Mouse (Mus musculus): ENCODE data around the gene Rbm38. TPM values are rescaled to one million over a fixed set of nuclear protein-coding genes. Genes with fewer than 3 reads are reported as not detected.

Gene Rbm38
- total RNA-seq, 1 experiment from 2014 or later, result 81.3 TPM

DNA sequence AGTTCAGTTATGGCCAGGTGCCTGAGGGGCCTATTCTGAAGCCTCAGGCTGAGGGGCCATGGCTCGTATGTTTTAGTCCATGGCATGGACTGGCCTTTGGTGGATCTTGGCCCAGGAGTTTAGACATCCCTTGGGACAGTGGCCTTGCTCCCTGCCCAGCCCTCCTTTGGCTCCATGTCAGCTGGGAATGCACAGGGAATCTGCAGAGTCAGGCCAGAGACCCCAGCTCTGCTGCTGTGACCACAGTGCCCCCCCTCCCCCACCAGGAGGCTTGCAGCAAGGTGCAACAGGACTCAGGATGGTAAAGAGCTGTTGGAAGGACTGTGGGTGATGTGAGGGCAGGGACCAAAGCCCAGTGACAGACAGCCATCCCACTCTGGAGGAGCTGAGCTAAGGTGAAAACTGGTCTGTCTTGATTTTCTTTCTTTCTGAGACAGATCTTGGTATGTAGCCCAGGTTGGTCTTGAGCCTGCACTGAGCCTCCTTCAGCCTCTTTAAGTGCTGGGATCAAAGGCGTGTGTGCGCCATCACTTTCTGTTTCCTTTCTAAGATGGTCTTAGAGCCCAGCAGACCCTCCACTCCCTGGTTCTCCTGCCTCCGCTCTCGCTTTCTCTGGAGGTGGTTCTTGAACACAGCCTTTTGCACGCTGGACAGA is 7.0 kb downstream of the Rbm38 start:
- no peak for ATAC-seq (replicated peaks in 1 of 2; ENCODE audit: insufficient read depth in 1 of 2, low FRiP score in 2 of 2, low TSS enrichment in 1 of 2, low read depth in 1 of 2, poor library complexity in 2 of 2, severe bottlenecking in 2 of 2)

DNA sequence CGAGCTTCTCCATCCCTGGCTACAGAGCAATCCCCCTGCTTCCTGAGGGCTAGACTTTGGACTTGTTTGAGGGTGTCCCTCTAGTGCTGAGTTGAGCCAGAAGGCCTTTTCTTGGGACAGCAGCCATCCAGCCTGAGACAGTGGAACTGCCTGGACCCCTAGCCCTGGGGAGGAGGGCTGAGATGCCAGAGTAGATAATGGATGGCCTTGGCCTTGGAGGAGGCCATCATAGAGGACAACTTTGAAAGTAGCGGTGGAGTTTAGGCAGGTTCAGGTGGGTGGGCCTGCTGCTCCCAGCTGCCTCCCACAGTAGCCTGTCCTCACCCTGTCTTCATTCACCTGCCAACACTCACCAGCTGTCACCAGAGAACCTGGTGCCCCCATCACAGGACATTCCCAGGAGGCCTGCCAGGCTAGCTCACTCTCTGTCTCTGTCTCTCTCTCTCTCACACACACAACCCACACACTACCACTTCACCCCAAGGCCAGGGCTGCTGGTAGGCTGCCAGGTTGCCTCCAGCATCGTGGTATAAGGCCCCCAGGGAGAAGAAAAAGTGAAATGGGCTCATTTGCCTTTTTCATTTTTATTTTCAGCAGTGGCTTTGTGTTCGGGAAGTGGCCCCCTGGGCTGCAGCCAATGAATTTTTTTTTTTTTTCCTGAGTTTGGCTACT is 7.7 kb downstream of the Rbm38 start:
- ATAC-seq (replicated peaks in 1 of 2; ENCODE audit: insufficient read depth in 1 of 2, low FRiP score in 2 of 2, low TSS enrichment in 1 of 2, low read depth in 1 of 2, poor library complexity in 2 of 2, severe bottlenecking in 2 of 2), result no peak

DNA sequence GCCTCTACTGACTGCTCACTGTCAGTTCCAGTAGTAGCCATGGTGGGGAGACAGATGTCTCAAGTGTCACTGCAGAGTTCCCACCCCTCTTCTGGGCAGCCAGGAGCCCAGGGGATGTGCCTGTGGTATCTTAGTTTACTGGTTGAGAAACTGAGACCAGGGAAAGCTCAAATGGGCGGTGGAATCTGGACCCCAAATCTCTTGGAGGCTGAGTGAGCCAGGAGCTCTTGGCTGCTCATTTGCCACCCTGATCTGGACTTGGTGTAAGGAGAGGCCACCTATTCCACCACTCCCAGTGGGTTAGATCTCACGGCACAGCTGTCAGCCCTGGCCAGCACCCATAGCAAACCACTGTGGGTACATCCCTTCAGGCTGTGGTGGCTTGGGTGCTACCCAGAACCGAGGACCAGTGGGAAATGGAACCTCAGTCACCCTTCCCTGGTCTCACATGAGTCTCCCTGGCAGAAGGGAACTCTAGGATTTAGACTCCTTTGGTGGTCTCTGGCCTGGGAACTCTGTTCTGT is 8.3 kb downstream of the Rbm38 start:
- 0 out of 4 replicates have a peak, but pooled peaks of 1 of the 2 experiments have one; percentile 7 for ATAC-seq (replicated peaks in 1 of 2; ENCODE audit: insufficient read depth in 1 of 2, low FRiP score in 2 of 2, low TSS enrichment in 1 of 2, low read depth in 1 of 2, poor library complexity in 2 of 2, severe bottlenecking in 2 of 2)

DNA sequence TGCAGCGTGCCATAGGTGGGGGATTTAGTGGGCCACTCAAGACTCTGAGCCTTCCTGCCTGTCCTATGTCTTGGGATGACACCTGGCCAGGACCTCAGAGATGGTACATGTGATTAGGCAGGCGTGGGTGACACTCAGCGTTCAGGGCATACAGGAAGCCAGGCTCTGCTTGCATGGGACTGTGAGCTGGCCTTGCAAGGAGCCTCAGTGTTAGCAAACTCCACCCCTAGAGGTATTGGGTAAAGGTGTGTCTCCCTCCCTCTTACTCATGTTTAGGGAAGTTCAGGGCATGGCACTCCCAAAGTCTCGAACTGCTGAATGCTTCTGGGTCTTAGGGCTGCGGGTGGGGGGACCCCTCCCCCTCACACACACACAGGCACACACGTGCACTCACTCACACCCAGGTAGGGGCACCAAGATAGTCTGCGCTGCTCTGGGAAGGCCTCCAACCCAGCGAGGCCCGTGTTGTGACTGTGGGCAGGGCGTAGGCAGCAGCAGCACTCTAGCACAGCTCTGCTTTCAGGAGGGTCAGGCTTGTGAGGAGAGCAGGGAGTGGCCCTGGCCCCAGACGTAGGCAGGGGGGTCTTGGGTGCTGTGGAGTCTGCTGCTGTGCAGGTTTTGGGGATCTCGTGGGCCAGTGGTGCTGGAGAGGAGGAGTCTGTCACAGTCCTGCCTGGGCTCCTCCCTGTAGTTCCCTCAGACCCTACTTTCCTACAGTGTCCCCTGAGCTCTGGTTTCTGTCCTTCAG is 10.5 kb downstream of the Rbm38 start:
- no peak for ATAC-seq (replicated peaks in 1 of 2; ENCODE audit: insufficient read depth in 1 of 2, low FRiP score in 2 of 2, low TSS enrichment in 1 of 2, low read depth in 1 of 2, poor library complexity in 2 of 2, severe bottlenecking in 2 of 2)

DNA sequence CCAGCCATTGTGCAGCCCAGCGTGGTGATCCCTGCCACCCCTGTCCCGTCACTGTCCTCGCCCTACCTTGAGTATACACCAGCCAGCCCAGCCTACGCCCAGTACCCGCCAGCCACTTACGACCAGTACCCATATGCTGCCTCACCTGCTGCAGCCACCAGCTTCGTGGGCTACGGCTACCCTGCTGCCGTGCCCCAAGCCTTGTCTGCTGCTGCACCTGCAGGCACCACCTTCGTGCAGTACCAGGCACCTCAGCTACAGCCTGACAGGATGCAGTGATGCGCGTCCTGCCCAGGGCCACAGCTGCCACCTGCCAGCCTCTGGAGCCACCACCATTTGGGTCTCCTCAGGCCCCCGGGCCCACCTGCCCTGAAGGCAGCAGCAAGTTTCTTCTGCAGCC is 13.2 kb downstream of the Rbm38 start:
- ATAC-seq (replicated peaks in 1 of 2; ENCODE audit: insufficient read depth in 1 of 2, low FRiP score in 2 of 2, low TSS enrichment in 1 of 2, low read depth in 1 of 2, poor library complexity in 2 of 2, severe bottlenecking in 2 of 2), result no peak

DNA sequence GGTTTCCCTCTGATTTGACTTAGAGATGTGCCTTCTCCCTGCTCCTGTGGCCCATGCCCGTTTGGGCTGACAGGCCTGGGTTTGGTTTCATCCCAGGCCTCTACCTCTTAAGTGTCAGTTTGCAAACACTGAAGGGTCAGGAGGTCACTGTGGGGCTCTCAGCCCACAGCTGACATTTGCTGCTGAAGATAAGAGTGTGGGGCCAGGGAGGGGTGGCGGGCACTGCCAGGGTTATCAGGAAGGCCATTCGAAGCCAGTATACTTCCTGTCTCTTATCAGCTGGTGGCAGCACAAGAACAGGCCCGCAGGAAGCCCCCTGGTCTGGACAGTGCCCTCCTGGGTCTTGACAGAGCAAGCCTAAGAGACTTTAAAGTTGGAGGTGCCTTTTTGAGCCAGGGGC is 14.7 kb downstream of the Rbm38 start:
- peak; percentile 62 to 67 for ATAC-seq (replicated peaks in 1 of 2; ENCODE audit: insufficient read depth in 1 of 2, low FRiP score in 2 of 2, low TSS enrichment in 1 of 2, low read depth in 1 of 2, poor library complexity in 2 of 2, severe bottlenecking in 2 of 2)

DNA sequence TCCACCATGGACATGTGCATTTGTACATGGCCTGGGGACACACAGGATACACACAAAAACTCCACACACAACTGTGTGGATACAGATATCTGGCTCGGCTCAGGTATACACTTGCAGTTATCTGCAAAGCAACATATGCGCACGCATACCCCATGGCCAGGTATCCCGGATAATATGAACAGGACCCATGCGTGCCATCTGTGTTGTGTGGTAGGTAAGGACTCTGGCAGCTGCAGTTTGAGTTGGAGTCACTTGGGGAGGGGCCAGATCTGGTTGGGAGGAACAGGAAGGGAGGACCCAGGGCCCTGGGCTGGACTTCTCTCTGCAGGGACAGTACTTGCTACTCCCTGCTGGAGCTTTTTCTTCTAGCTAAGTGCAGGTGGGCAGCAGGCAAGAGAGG is 15.4 kb downstream of the Rbm38 start:
- no peak for ATAC-seq (replicated peaks in 1 of 2; ENCODE audit: insufficient read depth in 1 of 2, low FRiP score in 2 of 2, low TSS enrichment in 1 of 2, low read depth in 1 of 2, poor library complexity in 2 of 2, severe bottlenecking in 2 of 2)

DNA sequence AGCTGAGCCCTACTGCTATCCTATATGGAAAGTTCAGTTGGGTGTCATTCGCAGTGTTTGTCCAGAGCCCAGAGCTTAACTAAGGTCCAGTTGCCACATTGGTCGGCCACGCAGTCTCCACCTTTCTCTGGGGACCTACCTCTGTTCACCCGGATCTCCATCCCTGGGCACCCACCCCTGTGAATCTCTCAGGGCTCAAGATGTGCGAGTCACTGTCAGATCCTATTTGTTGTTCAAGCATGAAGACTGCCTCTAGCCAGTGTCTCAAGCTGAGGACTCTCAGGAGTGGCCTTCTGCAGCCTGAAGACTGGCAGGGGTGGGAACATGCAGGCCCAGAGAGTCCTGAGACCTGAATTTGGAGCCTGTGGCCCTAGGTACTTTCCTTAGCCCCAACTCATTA is 15.8 kb downstream of the Rbm38 start:
- ATAC-seq (replicated peaks in 1 of 2; ENCODE audit: insufficient read depth in 1 of 2, low FRiP score in 2 of 2, low TSS enrichment in 1 of 2, low read depth in 1 of 2, poor library complexity in 2 of 2, severe bottlenecking in 2 of 2), result no peak

DNA sequence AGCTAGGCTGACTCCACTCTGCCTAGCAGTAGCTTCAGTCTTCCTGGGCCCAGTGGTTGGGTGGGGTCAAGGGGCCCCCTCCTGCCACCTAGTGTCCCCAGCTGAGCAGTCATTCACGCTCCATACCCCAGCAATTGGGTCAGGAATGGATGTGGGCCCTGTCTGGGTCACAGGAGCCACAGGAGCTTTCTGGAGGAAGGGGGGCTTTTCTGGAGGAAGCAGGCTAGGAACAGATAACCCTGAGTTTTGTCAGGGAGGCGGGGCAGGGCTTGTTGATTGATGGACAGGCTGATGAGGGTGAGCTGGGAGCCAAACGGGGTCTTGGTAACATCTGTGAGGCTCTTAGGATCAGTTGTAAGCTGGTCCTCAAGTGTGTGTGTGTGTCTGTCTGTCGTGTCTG is 16.3 kb downstream of the Rbm38 start:
- peak; percentile 4 to 19; a peak in 3 of 4 replicates for ATAC-seq (replicated peaks in 1 of 2; ENCODE audit: insufficient read depth in 1 of 2, low FRiP score in 2 of 2, low TSS enrichment in 1 of 2, low read depth in 1 of 2, poor library complexity in 2 of 2, severe bottlenecking in 2 of 2)

DNA sequence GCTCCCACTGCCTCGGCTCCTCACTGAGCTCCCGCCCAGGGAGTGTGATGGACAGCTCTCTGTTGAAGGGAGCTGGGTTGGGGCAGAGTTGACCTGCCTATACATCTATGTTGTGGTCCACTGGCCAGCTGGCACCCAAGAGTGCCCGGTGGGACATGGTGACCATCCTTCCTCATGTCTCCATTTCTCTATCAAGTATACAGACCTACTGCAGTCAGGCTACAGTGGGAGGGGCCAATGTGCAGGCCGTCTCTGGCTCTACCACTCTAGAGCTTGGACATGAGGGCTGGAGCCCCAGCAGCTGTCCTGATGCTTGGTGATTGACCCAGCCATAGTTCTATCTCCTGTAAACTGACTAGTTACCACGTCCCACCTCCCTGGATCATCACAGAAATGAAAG is 17.0 kb downstream of the Rbm38 start:
- ATAC-seq (replicated peaks in 1 of 2; ENCODE audit: insufficient read depth in 1 of 2, low FRiP score in 2 of 2, low TSS enrichment in 1 of 2, low read depth in 1 of 2, poor library complexity in 2 of 2, severe bottlenecking in 2 of 2), result no peak

DNA sequence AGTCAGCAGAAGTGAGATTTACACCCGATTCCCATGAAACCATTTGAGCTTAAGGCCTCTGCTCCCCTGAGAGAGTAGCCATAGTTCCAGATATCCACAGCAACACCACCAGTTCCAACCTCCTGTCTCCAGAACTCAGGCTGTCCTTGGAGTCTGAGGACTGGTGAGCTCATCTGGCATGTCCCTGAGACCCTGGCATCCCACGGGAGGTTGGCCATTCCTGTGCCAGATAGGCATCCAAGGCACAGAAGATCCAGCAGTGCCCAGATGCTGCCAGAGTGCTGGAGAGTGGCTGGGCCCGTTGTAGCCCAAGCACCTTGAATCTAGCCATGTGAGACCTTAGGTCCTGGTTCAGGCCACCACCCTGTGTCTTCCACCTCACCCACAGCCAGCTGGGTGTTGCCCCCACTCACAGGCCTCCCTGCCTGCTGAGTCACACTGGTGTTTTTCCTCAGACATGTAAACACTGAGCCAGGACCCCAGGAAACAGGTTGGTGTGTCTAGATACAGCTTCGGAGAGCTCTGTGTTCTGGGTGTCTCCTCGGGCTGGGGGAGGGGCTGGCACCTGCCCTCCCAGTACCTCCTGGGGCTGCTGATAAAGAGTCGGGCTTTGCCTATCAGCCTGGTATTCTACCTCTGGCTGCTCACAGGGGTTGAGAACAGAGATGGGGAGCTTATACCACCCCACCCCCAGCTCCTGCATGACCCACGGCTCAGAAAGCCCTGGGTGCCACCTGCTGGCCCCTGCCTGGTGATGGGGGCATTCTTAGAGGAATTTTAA is 17.7 kb downstream of the Rbm38 start:
- ATAC-seq (replicated peaks in 1 of 2; ENCODE audit: insufficient read depth in 1 of 2, low FRiP score in 2 of 2, low TSS enrichment in 1 of 2, low read depth in 1 of 2, poor library complexity in 2 of 2, severe bottlenecking in 2 of 2), result peak; percentile 17 to 24; a peak in 3 of 4 replicates

DNA sequence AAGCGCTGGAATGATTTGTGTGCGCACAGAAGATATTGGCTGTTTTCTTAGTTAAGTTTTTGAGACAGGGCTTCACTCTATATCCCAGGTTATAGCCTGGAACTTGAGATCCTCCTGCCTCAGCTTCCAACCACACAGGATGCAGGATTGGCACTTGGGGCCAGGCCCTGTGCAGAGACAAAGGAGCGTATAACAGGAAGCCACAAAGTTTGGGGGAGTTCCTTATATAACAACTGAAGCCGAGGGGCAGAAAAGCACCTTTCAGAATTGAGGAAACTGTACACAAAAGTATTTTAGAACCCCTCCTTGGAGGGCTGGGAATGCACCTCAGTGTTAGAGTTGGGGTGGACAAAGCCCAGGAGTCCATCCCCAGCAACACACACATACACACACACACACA is 18.7 kb downstream of the Rbm38 start:
- ATAC-seq (replicated peaks in 1 of 2; ENCODE audit: insufficient read depth in 1 of 2, low FRiP score in 2 of 2, low TSS enrichment in 1 of 2, low read depth in 1 of 2, poor library complexity in 2 of 2, severe bottlenecking in 2 of 2), result no peak

DNA sequence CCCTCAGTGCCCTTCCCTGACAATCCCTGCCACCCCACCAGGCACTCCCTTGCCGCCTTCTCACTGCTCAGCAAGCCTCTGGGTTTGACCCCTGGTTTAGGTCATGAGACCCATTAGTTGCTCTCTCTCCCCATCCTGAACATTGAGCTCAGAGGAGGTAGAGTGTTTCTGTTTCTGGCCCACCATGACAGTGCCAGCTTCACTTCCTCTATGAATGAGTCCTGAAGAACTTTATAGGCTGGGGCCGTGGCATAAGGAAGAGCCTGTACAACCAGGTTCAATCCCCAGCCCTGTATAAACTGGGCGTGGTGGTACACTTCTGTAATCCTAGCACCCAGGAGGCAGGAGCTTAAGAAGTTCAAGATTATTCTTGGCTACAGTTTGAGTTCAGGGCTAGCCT is 20.5 kb downstream of the Rbm38 start:
- no peak for ATAC-seq (replicated peaks in 1 of 2; ENCODE audit: insufficient read depth in 1 of 2, low FRiP score in 2 of 2, low TSS enrichment in 1 of 2, low read depth in 1 of 2, poor library complexity in 2 of 2, severe bottlenecking in 2 of 2)

DNA sequence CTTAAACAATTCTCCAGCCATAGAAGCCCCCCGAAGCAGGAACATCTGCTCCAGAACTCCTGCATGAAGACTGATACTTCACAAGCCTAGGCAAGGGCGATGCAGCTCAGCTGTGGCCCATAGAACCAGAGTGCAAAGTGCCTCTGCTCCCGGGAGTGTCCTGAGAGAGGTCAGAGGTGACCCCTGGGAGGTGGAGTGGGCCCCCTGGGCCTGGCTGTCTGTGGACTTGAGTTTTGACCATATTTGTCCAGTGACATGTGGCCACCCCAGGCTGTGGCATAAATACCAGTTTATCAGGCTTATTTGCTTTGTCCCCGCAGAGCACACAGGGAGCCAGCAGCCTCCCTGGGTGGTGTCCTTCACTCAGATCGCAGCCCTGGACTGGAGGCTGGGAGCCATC is 20.9 kb downstream of the Rbm38 start:
- no peak for ATAC-seq (replicated peaks in 1 of 2; ENCODE audit: insufficient read depth in 1 of 2, low FRiP score in 2 of 2, low TSS enrichment in 1 of 2, low read depth in 1 of 2, poor library complexity in 2 of 2, severe bottlenecking in 2 of 2)

DNA sequence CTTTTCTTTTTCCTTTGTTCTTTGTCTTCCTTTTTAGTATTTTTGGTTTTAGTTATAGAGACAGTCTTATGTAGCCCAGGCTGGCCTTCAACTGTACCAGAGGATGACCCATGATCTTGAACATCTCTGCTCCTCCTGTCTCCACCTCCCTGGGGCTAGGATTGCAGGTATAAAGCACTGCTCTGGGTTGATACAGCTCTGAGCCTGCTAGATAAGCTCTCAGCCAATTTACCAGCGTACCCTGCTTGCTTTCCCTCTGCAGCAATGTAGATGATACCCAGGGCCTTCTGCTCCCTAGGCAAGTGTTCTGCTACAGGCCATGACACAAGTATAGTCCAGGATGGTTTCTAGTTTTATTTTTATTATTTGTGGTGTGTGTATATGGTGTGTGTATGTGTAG is 21.6 kb downstream of the Rbm38 start:
- no peak for ATAC-seq (replicated peaks in 1 of 2; ENCODE audit: insufficient read depth in 1 of 2, low FRiP score in 2 of 2, low TSS enrichment in 1 of 2, low read depth in 1 of 2, poor library complexity in 2 of 2, severe bottlenecking in 2 of 2)

DNA sequence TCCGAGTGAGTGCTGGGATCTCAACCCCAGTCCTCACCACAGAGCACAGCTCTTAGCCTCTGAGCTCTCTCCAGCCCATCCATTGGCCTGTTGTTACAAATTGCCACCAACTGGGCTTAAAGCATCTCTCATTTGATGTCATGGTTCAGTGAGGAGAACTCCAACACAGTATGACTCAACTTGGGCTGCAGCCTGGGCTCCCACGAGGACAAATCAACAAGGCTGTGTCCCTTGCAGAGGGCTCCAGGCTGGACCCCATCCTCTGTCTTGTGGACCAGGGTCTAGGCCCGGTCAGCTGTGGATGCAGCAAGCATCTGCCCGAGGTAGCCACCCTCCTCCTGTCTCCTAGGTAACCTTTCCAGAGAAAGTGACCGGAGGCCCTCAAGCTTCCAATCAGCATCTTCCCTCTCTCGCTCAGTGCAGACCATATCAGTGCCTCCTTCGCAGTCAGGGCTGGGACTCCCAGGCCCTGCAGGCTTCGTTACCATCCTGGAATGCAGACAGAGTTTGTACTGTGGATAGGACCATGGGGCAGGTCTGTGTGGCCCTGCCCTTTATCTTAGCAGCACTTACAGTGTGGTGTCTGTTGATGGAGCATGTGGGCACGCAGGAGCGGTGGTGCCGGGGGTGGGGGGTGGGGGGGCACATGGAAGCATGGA is 22.3 kb downstream of the Rbm38 start:
- ATAC-seq (replicated peaks in 1 of 2; ENCODE audit: insufficient read depth in 1 of 2, low FRiP score in 2 of 2, low TSS enrichment in 1 of 2, low read depth in 1 of 2, poor library complexity in 2 of 2, severe bottlenecking in 2 of 2), result no peak
